In genomic region chr3:34137984-34138383, GRCm38 (mm10) we compare ENCODE assay signal across 26 mouse cellular contexts.
"Had no signal": no experiment of that assay in that cellular context is flagged by ENCODE, and none has a peak within 500 bp of the region (broad histone marks: within the 10 kb centered on the region; RNA-seq: fewer than 3 reads in every experiment).

No protein-coding gene starts in this region.

- H3K36me3 ChIP-seq: embryonic facial prominence, embryonic 10.5 days; embryonic facial prominence, embryonic 12.5 days; embryonic facial prominence, embryonic 13.5 days; embryonic facial prominence, embryonic 15.5 days; forebrain, embryonic 10.5 days; forebrain, embryonic 12.5 days; forebrain, embryonic 15.5 days; heart, embryonic 10.5 days had no signal

- H3K27me3 ChIP-seq: embryonic facial prominence, embryonic 12.5 days; embryonic facial prominence, embryonic 13.5 days; embryonic facial prominence, embryonic 15.5 days; forebrain, embryonic 12.5 days; forebrain, embryonic 13.5 days; forebrain, embryonic 15.5 days had no signal

- H3K4me2 ChIP-seq: embryonic facial prominence, embryonic 12.5 days; embryonic facial prominence, embryonic 13.5 days; embryonic facial prominence, embryonic 15.5 days; forebrain, embryonic 12.5 days; forebrain, embryonic 13.5 days; forebrain, embryonic 15.5 days had no signal

- H3K27ac ChIP-seq: embryonic facial prominence, embryonic 10.5 days; embryonic facial prominence, embryonic 12.5 days; embryonic facial prominence, embryonic 13.5 days; embryonic facial prominence, embryonic 15.5 days; forebrain, embryonic 10.5 days; forebrain, embryonic 12.5 days; forebrain, embryonic 13.5 days; forebrain, embryonic 15.5 days; gastrocnemius, adult 2 months; heart, adult 2 months; heart, embryonic 10.5 days had no signal

- ATAC-seq: forebrain, embryonic 13.5 days; forebrain, embryonic 14.5 days; forebrain, embryonic 15.5 days; forebrain, embryonic 16.5 days; forebrain, postnatal 0 days had no signal

- DNase-seq: cerebellum, adult 9-10 months; cerebellum, adult 9-11 months; cerebellum, postnatal 10 days; cerebellum, postnatal 14 days; cerebellum, postnatal 25 days; cerebellum, postnatal 36 days; embryo, embryonic 11 days; forebrain, postnatal 0 days; gastrocnemius, adult 2 months; gastrocnemius, postnatal 10 days; gastrocnemius, postnatal 25 days; gastrocnemius, postnatal 36 days; heart, adult 18-20 months; heart, adult 2 months had no signal

- H3K9me3 ChIP-seq: embryonic facial prominence, embryonic 10.5 days; embryonic facial prominence, embryonic 12.5 days; embryonic facial prominence, embryonic 13.5 days; embryonic facial prominence, embryonic 15.5 days; forebrain, embryonic 10.5 days; forebrain, embryonic 12.5 days; forebrain, embryonic 13.5 days; forebrain, embryonic 15.5 days; heart, embryonic 10.5 days had no signal

- H3K4me1 ChIP-seq: embryonic facial prominence, embryonic 12.5 days; embryonic facial prominence, embryonic 13.5 days; embryonic facial prominence, embryonic 15.5 days; forebrain, embryonic 10.5 days; forebrain, embryonic 12.5 days; forebrain, embryonic 13.5 days; forebrain, embryonic 15.5 days; heart, embryonic 10.5 days had no signal

- H3K9ac ChIP-seq: embryonic facial prominence, embryonic 12.5 days; embryonic facial prominence, embryonic 13.5 days; embryonic facial prominence, embryonic 15.5 days; forebrain, embryonic 12.5 days; forebrain, embryonic 13.5 days; forebrain, embryonic 15.5 days; forebrain, postnatal 0 days had no signal

- H3K4me3 ChIP-seq: embryonic facial prominence, embryonic 10.5 days; embryonic facial prominence, embryonic 12.5 days; embryonic facial prominence, embryonic 13.5 days; embryonic facial prominence, embryonic 15.5 days; erythroblast, embryonic 14.5 days; forebrain, embryonic 10.5 days; forebrain, embryonic 12.5 days; forebrain, embryonic 13.5 days; forebrain, embryonic 15.5 days; gastrocnemius, adult 2 months; heart, adult 2 months; heart, embryonic 10.5 days had no signal
